Mouse (Mus musculus): Measurements from ENCODE around the gene Atp5d. TPM values are rescaled to one million over a fixed set of nuclear protein-coding genes. Genes with fewer than 3 reads are reported as not detected.

Gene Atp5d
- total RNA-seq, 2 experiments from 2014 or later, result 966 to 1,003 TPM

DNA sequence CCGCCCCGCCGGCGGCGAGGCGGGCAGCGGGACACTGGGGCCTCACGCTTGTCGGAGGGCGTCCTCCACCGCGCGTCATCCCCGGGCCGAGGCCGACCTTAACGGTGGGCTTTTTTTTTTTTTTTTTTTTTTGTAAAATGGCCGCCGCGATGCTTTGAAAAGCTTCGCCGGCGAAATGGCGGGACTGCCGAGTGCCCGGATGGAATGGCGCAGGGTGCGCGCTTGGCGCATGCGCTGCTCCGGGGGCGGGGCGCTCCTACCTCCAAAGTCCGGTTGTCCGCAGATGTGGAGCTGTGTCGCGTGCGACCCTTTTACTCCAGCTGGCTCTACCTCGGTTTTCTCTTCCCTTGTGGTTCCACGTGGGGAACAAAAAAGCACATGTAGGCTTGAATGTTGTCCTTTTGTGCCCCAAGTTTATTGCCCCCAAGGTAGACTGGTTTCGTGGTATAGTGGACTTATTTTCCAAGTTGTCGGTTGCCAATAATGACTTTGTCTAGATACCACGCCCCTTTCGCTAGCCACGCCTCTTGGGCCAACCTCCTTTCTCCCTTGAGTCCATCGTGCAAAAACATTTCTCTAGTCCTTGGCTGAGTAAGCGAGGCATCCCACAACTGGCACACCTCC is 29.7 kb downstream of the Atp5d start:
- peak; percentile 97 for DNase-seq

DNA sequence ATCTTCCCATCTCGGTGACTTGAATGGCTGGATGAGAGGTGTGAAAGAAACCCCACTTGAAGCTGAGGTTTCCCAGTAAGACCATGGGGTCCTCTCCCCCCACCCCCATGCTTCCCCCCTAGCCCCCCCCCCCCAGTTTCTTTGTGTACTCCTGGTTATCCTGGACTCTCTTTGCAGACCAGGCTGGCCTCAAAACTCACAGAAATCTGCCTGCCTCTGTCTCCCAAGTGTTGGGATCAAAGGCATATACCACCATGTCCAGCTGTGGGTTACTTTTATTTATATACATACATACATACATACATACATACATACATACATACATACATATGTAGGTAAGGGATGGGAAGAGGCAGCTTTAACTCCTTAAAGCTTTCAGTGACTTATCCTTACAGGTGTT is 30.6 kb downstream of the Atp5d start:
- DNase-seq, result no peak

DNA sequence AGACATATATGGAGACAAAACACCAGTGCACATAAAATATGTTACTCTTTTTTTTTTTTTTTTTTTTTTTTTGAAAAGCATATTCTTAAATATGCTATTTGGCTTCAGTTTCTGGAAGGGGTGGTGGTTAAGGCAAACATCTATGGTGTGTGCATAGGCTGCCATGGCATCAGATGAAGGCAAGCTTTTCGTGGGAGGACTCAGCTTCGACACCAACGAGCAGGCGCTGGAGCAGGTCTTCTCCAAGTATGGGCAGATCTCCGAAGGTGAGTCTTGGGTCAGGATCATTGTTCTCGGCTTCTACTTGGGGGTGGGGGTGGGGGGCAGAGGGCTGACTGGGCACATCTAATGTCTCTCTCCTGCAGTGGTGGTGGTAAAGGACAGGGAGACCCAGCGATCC is 31.2 kb downstream of the Atp5d start:
- no peak for DNase-seq

DNA sequence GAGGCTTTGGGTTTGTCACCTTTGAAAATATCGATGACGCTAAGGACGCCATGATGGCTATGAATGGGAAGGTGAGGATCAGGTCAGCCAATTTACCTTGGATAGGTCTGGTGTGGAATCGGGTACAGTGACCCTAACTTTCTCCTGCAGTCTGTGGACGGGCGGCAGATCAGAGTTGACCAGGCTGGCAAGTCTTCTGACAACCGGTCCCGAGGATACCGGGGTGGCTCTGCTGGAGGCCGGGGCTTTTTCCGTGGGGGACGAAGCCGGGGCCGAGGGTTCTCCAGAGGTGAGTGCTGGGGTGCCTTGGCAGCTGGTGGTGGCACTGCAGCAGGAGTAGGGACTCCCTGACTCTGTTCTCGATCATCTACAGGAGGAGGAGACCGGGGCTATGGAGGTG is 31.6 kb downstream of the Atp5d start:
- no peak for DNase-seq

DNA sequence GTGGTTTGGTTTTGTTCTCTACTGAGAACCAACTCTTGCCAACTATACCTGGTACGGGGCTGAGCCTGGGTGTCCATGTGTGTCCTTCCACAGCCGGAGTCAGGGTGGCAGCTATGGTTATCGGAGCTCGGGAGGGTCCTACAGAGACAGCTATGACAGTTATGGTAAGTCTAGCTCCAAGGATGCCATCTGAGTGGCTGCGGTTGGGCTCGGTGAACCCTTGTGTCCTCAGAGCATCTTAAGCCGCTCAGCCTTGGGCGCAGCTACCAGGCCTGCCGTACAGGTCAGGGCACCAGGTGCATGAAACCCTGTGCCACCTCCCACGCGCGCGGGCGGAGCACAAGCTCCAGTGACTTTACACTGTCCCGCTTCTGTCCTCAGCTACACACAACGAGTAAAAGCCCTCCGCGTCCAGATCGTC is 32.2 kb downstream of the Atp5d start:
- DNase-seq, result no peak

DNA sequence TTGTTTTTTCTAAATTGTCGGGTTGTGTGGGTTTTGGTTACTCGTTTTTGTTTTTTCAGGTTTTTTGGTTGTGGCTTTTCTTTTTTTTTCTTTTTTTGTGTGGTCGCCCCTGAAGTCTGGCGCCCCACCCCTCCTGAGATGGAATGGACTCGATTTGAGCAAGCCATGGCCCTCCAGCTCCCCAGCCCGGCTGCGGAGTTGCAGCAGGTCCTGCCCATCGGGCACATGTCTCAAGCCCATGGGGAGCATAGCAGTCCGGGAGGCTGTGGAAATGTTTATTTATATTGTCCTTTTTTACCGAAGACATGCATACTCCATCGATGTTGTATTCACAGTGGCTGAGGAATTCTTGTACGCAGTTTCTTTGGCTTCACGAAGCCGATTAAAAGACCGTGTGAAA is 32.8 kb downstream of the Atp5d start:
- DNase-seq, result no peak

DNA sequence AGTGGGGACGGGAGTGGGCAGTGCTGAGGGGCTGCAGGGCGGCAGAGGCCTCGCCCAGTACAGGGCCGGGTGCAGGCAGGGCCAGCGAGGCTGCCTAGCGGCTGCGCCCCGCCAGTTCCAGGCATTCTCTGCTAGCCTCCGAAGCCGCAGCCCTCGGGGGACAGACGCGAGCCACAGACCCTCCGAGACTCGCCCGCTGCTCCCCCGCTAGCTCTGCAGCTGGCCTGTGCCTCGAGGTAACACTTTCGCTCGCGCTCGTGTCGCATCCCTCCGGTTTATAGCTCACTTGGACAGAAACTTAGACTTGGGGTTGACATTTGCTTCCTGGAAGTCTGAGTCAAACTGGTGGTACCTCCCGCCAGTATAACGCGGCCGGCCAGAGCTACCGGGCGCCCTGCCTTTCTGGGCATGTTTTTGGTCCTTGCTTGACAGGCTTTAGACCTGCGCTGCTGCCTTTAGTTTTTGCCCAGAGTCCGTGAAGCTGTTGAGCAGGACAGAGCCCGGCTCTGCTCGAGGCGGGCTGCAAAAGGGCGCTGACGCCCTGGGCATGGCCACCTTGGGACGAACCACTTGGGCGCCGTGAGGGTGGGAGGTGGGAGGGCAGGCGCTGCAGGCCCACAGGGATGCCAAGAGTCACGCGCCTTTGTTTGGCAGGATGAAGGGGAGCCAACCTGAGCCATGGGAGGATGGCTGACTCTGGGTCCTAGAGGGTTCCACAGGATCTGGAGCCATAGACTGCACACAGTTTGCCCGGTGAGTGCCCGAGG is 33.5 kb downstream of the Atp5d start:
- peak; percentile 44 for DNase-seq

DNA sequence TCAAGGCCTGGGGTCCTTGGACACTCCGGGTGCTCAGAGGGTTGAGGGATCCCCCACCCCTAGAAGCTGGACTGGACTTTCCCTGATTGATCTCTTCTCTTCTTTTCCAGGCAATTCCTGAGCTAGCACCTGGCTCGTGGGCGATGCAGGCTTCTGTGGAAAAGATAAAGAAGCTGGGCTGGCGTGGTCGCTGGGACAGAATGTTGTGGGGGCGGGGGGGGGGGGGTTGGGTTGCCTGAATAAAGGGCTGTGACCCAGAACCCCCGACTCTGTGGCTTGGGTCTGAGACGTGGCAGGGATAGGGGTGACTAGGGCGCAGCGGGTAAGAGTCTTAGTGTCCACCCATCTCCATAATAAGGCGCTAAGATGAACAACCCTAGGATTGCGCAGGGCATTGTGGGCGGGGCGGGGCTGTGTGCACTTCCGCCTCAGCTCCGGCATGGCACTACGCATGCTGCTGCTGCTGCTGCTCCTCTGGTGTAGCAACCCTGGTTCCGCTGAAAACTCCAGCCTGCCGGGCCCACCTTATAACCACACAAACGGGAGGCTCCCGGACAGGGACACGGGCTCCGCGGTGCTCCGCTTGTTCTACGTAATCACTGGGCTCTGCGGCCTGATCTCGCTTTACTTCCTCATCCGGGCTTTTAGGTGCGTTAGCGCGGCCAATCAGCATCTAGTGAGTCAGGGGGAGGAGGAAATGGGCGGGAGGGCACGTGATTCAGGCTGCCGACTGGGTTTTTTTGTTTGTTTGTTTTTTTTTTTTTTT is 34.3 kb downstream of the Atp5d start, which contains the start of gene 1600002K03Rik:
1600002K03Rik (plus strand) TSS at position 418 of the 766 bp plus-strand sequence.
- peak; percentile 86 for DNase-seq

DNA sequence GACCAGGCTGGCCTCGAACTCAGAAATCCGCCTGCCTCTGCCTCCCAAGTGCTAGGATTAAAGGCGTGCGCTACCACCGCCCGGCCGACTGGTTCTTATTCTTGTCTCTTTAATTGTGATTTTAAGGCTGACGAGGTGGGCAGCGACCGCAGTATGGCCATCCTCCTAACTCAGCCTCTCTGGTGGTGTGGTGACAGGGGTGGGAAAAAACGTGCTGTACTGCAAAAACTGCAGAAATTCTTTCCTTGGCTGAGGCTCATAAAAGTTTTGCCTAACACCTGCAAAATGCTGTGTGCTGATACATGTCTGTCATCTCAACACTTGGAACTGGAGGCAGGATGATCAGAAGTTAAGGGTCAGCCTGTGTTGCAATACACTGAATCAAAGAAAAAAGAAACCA is 34.9 kb downstream of the Atp5d start:
- DNase-seq, result no peak

DNA sequence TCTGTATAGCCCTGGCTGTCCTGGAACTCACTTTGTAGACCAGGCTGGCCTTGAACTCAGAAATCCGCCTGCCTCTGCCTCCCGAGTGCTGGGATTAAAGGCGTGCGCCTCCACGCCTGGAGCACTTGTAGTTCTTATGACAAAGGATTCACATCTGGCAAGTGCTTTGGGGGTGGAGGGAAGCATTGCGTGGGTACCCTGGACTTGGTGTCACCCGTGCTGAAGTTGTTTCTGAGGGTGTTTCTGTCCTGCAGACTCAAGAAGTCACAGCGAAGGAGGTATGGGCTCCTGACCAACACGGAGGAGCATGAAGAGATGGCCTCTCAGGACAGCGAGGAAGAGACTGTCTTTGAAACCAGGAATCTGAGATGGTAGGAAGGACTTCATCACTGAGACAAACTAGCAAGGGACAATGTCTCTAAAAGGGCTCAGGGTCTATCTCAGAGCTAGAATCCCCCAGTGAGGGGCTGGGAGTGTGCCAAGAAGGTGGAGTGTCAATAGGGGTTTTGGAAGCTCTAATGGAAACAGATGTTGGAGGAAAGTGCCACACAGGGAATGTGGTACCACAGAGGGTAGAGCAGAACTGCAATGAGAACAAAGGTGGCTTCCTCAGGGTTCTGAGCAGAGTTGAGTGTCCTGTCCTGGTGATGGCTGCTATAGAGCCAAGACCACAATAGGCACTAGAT is 35.7 kb downstream of the Atp5d start:
- no peak for DNase-seq

DNA sequence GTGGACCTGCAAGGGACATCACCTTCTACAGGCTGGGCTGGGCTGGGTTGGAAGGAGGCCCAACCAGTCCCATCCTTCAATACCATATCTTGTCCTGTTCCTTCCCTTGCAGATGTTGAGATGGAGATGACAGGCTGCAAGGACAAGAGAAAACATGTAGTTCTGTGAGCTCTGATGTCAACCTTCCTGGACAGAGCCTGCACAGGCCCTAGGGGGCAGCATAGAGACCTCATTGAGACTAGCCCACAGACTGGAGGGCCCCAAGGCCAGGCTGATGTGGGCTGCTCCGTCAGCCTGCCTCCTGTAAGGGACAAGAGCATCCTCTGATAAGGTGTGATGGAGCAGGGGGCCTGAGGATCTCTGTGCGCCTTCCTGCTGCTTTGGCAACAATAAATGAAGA is 36.3 kb downstream of the Atp5d start:
- DNase-seq, result peak; percentile 43

DNA sequence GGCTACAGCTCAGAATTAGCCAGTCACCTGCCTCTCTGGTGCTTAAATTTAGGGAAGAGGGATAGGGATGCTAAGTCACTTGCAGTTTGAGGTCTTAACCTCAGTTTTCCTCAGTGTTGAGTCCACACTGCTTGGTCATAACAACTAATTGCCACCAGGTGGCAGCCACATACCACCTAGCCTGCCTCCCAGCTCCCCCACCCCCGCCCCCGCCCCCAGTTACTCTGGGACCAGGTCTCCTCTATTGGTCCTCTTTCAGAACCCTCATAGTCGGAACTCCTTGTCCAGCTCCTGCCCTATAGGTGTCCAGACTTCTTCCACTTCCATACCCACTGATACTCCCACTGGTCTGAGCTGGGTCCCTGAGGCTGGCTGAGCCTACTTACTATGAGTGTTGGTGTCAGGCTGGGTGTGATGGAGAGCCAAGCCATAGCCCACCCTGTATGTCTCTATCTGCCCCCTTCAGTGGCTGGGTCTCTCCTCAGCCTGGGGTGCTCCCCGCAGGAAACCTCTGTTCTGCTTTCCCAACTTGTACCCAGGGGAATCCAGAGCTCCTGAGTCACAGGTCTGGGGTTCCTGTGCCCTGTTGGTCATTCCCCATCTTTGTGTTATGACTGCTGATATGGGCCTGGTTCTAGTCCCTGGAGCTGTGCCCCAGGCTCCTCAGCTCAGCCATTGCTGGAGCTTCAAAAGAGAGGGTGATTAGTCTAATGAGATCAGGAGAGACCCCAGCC is 37.3 kb downstream of the Atp5d start:
- peak; percentile 56 for DNase-seq

DNA sequence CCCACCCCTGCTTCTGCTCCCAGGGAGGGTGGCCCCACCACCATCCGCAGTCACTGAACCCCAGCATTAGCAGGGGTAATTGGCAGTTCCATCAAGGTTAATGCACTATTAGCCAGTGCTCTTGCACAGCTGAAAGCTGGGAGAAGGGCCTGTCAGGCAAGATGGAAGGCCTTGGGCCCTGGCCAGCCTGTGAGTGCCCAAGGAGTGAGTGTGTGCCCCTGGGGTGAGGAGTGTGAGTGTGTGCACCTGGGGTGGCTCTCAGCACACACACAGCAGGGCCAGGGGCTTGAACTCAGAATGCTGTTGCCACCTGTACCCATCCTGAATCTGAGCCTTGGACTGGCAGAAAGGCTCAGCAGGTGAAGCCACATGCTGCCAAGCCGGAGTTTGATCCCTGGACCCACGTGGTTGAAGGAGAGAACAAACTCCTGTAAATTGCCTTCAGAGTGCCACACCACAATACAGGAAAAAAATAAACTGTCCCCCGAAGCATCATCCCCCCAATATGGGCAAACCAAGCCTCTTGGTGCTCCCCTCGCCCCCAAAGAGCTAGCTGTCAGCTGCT is 37.9 kb downstream of the Atp5d start:
- no peak for DNase-seq

DNA sequence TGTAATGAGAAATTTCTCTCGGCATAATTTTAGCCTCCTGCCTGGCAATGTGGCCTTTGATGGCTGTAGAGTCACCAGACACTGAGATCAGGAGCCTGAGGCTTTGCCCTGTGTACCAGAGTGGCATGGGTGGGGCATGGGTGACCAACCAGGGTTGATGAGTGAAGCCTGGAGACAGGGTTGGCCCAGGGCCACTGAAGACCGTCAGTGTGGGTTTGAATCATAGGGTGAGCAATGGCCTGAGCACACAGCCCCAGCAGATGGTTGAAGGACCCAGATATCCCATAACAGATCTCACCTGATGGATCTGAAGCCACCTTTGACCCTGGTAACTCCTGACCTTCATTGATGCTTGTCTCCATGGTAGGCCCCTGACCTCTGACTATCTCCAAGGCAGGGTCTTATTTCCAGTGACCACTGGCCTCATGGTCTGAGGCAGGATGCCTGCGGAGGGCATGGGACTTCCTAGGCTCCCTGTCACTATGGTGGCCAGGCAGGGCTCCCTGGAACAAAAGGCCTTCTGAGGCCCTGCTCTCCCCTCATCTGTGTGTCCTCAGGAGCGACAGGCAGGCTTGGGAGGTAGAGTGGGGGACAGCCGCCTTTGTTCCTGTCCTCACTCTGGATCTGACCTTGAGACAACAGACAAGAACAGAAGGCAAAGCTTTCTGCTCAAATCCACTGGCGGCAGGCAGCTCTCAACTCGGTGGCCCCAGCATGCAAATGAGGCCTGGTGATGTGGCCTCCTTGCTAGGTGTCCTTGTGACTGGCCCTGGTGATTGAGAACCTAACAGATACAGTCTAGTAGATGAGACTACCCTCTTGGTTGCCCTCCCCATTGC is 39.2 kb downstream of the Atp5d start:
- no peak for DNase-seq

DNA sequence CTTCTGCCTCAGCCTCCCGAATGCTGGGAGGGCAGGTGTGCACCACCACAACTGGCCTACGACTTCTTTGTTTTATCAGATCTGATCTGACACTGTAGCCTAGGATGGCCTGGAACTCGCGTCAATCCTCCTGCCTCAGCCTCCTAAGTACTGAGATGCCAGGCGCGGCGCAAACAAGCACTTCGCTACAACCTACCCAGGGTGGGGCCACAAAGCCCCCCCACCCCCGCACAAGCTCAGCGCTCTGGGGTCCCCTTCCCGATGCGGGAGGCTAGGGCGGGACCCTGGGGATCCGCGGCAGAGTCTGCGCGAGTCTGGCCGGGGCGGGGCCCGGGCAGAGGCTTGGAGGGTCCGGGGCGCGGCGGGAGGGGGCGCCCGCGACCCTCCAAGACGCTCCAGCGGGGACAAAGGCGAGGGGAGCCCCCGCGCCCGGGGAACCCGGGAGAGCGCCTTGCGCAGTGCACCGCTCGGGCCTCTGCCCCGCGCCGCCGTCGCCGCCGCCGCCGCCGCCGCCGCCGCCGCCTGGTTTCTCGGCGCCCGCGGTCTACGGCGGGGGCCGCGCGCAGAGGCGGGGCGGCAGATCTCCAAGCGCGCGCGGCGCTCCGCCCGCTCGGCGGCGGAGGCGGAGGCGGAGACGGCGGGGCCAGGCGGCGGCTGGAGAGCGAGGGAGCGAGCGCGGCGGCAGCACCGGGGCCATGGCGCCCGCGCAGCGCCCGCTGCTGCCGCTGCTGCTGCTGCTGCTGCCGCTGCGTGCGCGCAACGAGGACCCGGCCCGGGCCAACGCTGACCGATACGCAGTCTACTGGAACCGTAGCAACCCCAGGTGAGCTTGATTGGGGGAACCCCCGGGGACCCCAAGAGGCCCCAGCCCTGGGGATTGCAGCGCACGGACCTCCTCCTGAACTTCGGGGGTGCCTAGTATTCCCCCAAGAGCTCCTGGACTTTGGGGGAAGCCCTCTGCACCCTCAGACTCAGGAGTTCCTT is 40.9 kb downstream of the Atp5d start, which contains the start of gene Efna2:
Efna2 (plus strand) TSS at position 415 of the 984 bp plus-strand sequence.
- peak; percentile 52 for DNase-seq

DNA sequence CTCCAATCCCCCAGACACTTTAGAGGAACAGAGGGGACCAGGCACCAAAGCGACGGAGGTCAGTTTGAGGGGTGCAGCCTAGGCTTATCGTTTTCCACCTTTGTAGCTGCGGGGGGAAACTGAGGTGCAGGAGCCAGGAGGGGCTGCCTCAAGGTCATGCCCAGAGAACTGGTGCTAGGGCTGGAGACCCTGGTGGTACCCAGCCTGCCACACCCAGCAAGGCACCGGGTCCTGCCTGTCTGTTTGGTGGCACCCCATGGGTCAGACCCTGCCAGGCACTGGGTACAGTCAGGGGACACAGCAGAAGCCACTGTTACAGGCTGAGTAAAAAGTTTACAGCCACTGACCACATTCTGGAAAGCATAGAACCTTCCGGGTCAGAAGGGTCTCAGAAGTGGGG is 41.9 kb downstream of the Atp5d start:
- DNase-seq, result no peak

DNA sequence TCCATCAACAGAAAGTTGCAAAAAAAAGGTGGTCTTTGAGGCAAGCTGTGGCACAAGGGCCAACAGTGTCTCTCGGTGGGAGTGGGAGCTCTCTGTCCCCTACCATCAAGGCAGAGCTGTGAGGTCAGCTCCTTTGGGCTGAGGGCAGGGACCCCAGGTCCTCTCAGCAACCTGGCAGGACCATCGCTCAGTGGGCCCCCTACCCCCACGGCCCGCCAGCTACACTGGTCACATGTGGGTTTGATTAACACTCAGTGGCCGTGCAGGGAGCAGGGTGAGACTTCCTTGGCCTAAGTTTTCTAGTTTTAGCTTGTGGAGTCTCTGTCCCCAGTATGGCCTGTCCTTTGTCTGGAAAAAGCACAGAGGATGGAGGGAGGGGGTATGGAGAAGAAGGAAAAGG is 42.4 kb downstream of the Atp5d start:
- no peak for DNase-seq

DNA sequence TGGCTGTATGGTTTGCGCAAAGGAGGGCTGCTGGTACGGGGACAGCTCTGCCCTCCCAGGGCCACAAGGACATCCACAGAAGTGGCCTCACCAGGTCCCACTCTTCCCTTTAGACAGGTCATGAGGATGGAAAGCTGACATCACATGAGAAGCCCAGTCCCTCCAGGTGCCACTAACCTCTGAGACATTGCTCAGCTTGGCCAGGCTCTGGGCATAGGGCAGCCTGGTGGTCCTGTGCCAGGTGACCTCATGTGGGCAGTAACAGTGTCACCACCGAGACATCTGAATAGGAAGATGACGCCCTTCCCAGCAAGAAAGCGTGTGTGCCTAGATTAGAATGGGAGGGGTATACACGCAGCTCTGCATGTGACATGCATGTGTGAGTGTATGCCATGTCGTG is 44.1 kb downstream of the Atp5d start:
- DNase-seq, result no peak

DNA sequence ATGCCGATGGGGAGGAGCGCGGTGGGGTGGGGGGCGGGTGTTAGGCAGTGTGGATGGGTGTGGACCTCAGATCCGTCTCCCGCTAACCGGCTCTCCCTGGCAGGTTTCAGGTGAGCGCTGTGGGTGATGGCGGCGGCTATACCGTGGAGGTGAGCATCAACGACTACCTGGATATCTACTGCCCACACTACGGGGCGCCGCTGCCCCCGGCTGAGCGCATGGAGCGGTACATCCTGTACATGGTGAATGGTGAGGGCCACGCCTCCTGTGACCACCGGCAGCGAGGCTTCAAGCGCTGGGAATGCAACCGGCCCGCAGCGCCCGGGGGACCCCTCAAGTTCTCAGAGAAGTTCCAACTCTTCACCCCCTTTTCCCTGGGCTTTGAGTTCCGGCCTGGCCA is 48.2 kb downstream of the Atp5d start:
- DNase-seq, result no peak

All from heart, postnatal 4 days (tissue).